Mouse (Mus musculus) lung, postnatal 0 days (tissue): ENCODE results near the gene Glycam1. TPM values are rescaled to one million over a fixed set of nuclear protein-coding genes. Genes with fewer than 3 reads are reported as not detected.
A peak's percentile ranks its signal among the peaks of the same experiment; 100 is the strongest.

Experiments
- ATAC-seq: fragments of 200-750 bp; cut with Nextera tagmentation; 2 replicates; pipeline ENCODE4 v1.8.0; 2017; ENCODE audit warnings: moderate library complexity
- DNase-seq: peaks from one replicate; pipeline ENCODE4 v3.0.0-alpha.2; 2016; ENCODE audit warnings: low spot score
- H3K27ac ChIP-seq: fragments of 300-500 bp; sonication (generic); 2 replicates; pipeline ENCODE4 v1.5.1; 2014; ENCODE audit warnings: antibody characterized with exemption, mild to moderate bottlenecking, low read length, mixed read lengths
- H3K27me3 ChIP-seq: fragments of 300-500 bp; sonication (generic); replicated peaks from 2 replicates; pipeline ENCODE4 v1.6.1; 2014; ENCODE audit warnings: low read length, mixed read lengths; ENCODE audit not compliant: insufficient read depth
- H3K36me3 ChIP-seq: fragments of 300-500 bp; sonication (generic); 2 replicates; pipeline ENCODE4 v1.6.1; 2014; ENCODE audit warnings: low read length, mixed read lengths; ENCODE audit not compliant: insufficient read depth
- H3K4me1 ChIP-seq: fragments of 300-500 bp; sonication (generic); 2 replicates; pipeline ENCODE4 v1.6.1; 2014; ENCODE audit warnings: antibody characterized with exemption, low read depth, low read length, mixed read lengths; ENCODE audit not compliant: insufficient read depth
- H3K4me2 ChIP-seq: fragments of 300-500 bp; sonication (generic); replicated peaks from 2 replicates; pipeline ENCODE4 v1.6.1; 2014; ENCODE audit warnings: low read depth, mild to moderate bottlenecking, low read length, moderate library complexity, mixed read lengths
- H3K4me3 ChIP-seq: fragments of 300-500 bp; sonication (generic); 2 replicates; pipeline ENCODE4 v1.5.1; 2014; ENCODE audit warnings: low read depth, low read length
- H3K9ac ChIP-seq: fragments of 300-500 bp; sonication (generic); replicated peaks from 2 replicates; pipeline ENCODE4 v1.6.1; 2014; ENCODE audit warnings: low read depth, mild to moderate bottlenecking
- H3K9me3 ChIP-seq: fragments of 300-500 bp; sonication (generic); 2 replicates; pipeline ENCODE4 v1.6.1; 2016; ENCODE audit warnings: low read length, mixed read lengths
- CTCF ChIP-seq: IDR thresholded peaks from 2 replicates; pipeline ENCODE4 v1.5.1; 2016; ENCODE audit warnings: antibody characterized with exemption, mild to moderate bottlenecking
- EP300 ChIP-seq: IDR thresholded peaks from 2 replicates; pipeline ENCODE4 v1.6.1; 2016; ENCODE audit warnings: antibody characterized with exemption, mild to moderate bottlenecking, control low read depth
- WGBS: fragments of 180-500 bp; shearing (Covaris S2); extraction: QIAGEN DNeasy Blood & Tissue Kit; methylation state at CpG from one replicate; pipeline ENCODE4 v1.1.7; 2014; 5-methylcytosine and 5-hydroxymethylcytosine counted together
- polyA plus RNA-seq: library from polyadenylated mRNA; unstranded; fragments of >200 nt; fragmentation: Nextera tagmentation; extraction: Ambion mirVana; gene quantifications from 2 replicates; pipeline ENCODE4 v1.2.1, GENCODE M21; 2015

Glycam1 gene
- polyA plus RNA-seq, 1 experiment from 2014 or later, result not detected

DNA sequence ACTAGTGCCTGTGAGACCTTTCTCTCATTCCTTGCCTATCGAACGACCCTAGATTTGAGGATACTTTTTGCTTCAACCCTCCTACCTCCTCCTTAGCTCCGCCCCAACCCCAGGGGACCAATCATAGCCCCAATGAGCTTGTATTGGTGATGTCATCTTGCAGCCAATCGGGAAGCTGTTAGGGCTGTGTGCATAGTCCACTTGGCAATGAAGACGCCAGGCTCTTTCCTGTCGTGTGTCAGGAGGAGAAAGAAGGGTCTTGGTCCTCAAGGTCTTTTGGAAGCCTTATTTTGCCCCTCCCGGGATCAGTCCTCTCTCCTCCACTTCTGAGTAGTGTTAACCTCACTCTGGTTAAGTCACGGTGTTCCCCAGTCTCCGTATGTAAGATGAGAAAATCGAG lies 50.8 kb downstream of the Glycam1 start:
- H3K4me3 ChIP-seq, result peak overlapping the region; percentile 19; the same call in 1 of the 2 replicates
- no peaks in the 10 kb centered on the region for H3K9me3 ChIP-seq
- H3K4me2 ChIP-seq, result peak overlapping the region; percentile 42
- peak; percentile 88 for DNase-seq
- no peak overlapping the region for H3K27ac ChIP-seq
- H3K9ac ChIP-seq, result no peak overlapping the region
- no peaks in the 10 kb centered on the region for H3K27me3 ChIP-seq
- H3K4me1 ChIP-seq, result 0 out of 2 replicates have a peak, but pooled peaks cover 4% of the 10 kb centered on the region
- WGBS, result 1% methylated on average over 10 of the region's 10 CpGs
- peak; percentile 95 for ATAC-seq
- no peaks in the 10 kb centered on the region for H3K36me3 ChIP-seq
- TF ChIP-seq CTCF (no peak), EP300 (no peak)

DNA sequence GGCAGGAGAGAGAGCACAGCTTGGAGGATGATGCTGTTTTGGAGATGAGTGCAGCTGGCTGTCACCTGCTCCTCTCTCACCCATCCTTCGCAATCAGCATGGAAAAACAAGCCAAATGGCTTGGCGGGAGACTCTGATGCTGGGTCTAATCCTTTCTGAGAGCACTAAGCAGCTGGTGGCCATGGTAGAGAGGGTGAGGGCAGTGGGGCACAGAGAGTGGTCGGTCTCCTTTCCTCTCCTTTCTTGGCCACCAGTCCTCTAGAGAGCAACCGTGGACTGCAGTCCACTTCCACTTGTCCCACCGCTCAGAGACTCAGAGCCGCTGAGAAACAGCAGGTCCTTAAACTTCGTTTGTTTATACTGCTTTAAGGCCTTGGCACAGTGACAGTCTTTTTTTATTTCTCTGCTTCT lies 51.3 kb downstream of the Glycam1 start:
- Histone ChIP-seq H3K9me3 (no peaks in the 10 kb centered on the region), H3K4me2 (peak overlapping the region; percentile 42), H3K4me3 (peak overlapping the region; percentile 19; the same call in 1 of the 2 replicates), H3K27ac (no peak overlapping the region), H3K4me1 (0 out of 2 replicates have a peak, but pooled peaks cover 4% of the 10 kb centered on the region), H3K27me3 (no peaks in the 10 kb centered on the region), H3K9ac (no peak overlapping the region), H3K36me3 (no peaks in the 10 kb centered on the region)
- DNase-seq (peak; percentile 68), ATAC-seq (peak; percentile 76)
- no peak for TF ChIP-seq CTCF
- TF ChIP-seq EP300, result no peak
- 6% methylated on average over 7 of the region's 7 CpGs for WGBS

Other genes with a start within 250 kb of the Glycam1 start
- 5.0 and 6.5 TPM in 2 replicates for gene Zfp385a, start 225.0 kb downstream of the Glycam1 start, polyA plus RNA-seq
- 30.0 and 31.2 TPM in 2 replicates for gene Itga5, start 198.3 kb downstream of the Glycam1 start, polyA plus RNA-seq
- gene Gtsf1, start 134.6 kb downstream of the Glycam1 start, polyA plus RNA-seq, result not detected in 2 replicates
- not detected in 2 replicates for gene Gtsf2, start 116.6 kb downstream of the Glycam1 start, polyA plus RNA-seq
- gene Nckap1l, start 111.3 kb downstream of the Glycam1 start, polyA plus RNA-seq, result 3.5 and 3.7 TPM in 2 replicates
- 2.1 and 2.2 TPM in 2 replicates for gene Pde1b, start 62.0 kb downstream of the Glycam1 start, polyA plus RNA-seq
- gene Ppp1r1a, start 27.1 kb downstream of the Glycam1 start, polyA plus RNA-seq, result 5.7 and 7.0 TPM in 2 replicates
- not detected in 2 replicates for gene Mucl1, start 190.4 kb upstream of the Glycam1 start, polyA plus RNA-seq